Mouse (Mus musculus) myocyte (in vitro differentiated cells): ENCODE measurements at regions not wholly inside any gene's neighbourhood (a gene's known extent, or its start where the extent isn't known, plus 50 kb on each side); places are given as distances from the start of the nearest gene placed in this dataset.

Source experiments
- CEBPB ChIP-seq: IDR thresholded peaks from 2 replicates; pipeline ENCODE4 v1.6.1; 2011; ENCODE audit warnings: mild to moderate bottlenecking, moderate library complexity; ENCODE audit not compliant: poor library complexity, insufficient read depth, severe bottlenecking
- MYOG ChIP-seq, 3 experiments: IDR thresholded peaks; one replicate each; pipeline ENCODE4 v1.6.1; 2011; ENCODE audit warnings: control low read depth in 2 of 3, low read depth in 2 of 3, mild to moderate bottlenecking in 2 of 3; ENCODE audit not compliant: insufficient read length in 2 of 3, control insufficient read depth in 1 of 3, insufficient read depth in 1 of 3
- POLR2A ChIP-seq: IDR thresholded peaks from one replicate; pipeline ENCODE4 v1.6.1; 2011; ENCODE audit warnings: low read depth, mild to moderate bottlenecking, control low read depth, moderate library complexity; ENCODE audit not compliant: insufficient read length
- TCF12 ChIP-seq: IDR thresholded peaks from one replicate; pipeline ENCODE4 v1.6.1; 2011; ENCODE audit warnings: mild to moderate bottlenecking, control low read depth; ENCODE audit not compliant: poor library complexity, insufficient read depth, severe bottlenecking
- USF1 ChIP-seq: IDR thresholded peaks from one replicate; pipeline ENCODE4 v1.6.1; 2011; ENCODE audit warnings: low read depth, mild to moderate bottlenecking, control low read depth, moderate library complexity

GRCm38 (mm10) chr7:70971323-70972022 is 379.8 kb downstream of the Gm10295 start:
- TF ChIP-seq POLR2A (no peak), USF1 (no peak), CEBPB (no peak), MYOG (IDR thresholded peaks at IDR 0.05; ENCODE audit: control insufficient read depth in 1 of 3, insufficient read depth in 1 of 3, insufficient read length in 2 of 3, low read depth in 2 of 3) (no peak), TCF12 (no peak)
